ENCODE assay signal across 9 mouse cellular contexts in genomic region chr16:55887814-55888583, GRCm38 (mm10). TPM values are rescaled to one million over a fixed set of nuclear protein-coding genes. Genes with fewer than 3 reads are reported as not detected.
DNase-seq lines count a peak whose midpoint lies in the region; ATAC-seq and TF ChIP-seq lines count a peak whose summit lies in the region.
"Had no signal": no experiment of that assay in that cellular context is flagged by ENCODE, and none has a peak within 500 bp of the region (broad histone marks: within the 10 kb centered on the region; RNA-seq: fewer than 3 reads in every experiment).

No protein-coding gene starts in this region.

- H3K4me3 ChIP-seq in left cerebral cortex, adult 2 months = no peak overlapping the region
- H3K4me3 ChIP-seq in MEL (ENCODE audit: control insufficient read depth in 1 of 2, insufficient read depth in 1 of 2, low read depth in 2 of 2, low read length in 2 of 2) = no peak overlapping the region
- H3K4me3 ChIP-seq in forebrain, embryonic 15.5 days = no peak overlapping the region
- no peak overlapping the region for H3K4me3 ChIP-seq in heart, embryonic 12.5 days
- no peak overlapping the region for H3K4me3 ChIP-seq in limb, embryonic 10.5 days

- TF ChIP-seq EP300 in MEL (IDR thresholded peaks at IDR 0.05; ENCODE audit: low read depth in 1 of 2, low read length in 2 of 2) = no peak

- H3K4me2 ChIP-seq in forebrain, embryonic 15.5 days (replicated peaks) = no peak overlapping the region
- H3K4me2 ChIP-seq in heart, embryonic 12.5 days = no peak overlapping the region

- DNase-seq in left cerebral cortex, adult 2 months (ENCODE audit: extremely low spot score in 1 of 2, low spot score in 2 of 2) = no peak
- no peak for DNase-seq in left cerebral cortex, adult 11 months (ENCODE audit: low spot score)
- peak; percentile 50 for DNase-seq in MEL (ENCODE audit: low read depth, low spot score)
- no peak for DNase-seq in urinary bladder, adult 18-20 months (ENCODE audit: low spot score in 2 of 2)
- DNase-seq in limb, embryonic 10.5 days (ENCODE audit: low spot score) = no peak
- DNase-seq: kidney, postnatal 14 days had no signal

- no peaks in the 10 kb centered on the region for H3K9me3 ChIP-seq in MEL (replicated peaks; ENCODE audit: insufficient read depth, low read length)
- no peaks in the 10 kb centered on the region for H3K9me3 ChIP-seq in forebrain, embryonic 15.5 days
- H3K9me3 ChIP-seq in heart, embryonic 12.5 days (replicated peaks) = no peaks in the 10 kb centered on the region
- no peaks in the 10 kb centered on the region for H3K9me3 ChIP-seq in limb, embryonic 10.5 days (replicated peaks)

- intact Hi-C loops in left cerebral cortex, adult 2 months (cut with DNase I) = no loop called here

- H3K4me1 ChIP-seq in MEL (ENCODE audit: control insufficient read depth in 1 of 2, insufficient read depth in 2 of 2, low read length in 2 of 2) = peaks cover 7 to 16% of the 10 kb centered on the region in 2 experiments
- H3K4me1 ChIP-seq in forebrain, embryonic 15.5 days = no peaks in the 10 kb centered on the region
- H3K4me1 ChIP-seq in heart, embryonic 12.5 days (replicated peaks) = peaks cover 5% of the 10 kb centered on the region
- H3K4me1 ChIP-seq in limb, embryonic 10.5 days = no peaks in the 10 kb centered on the region

- H3K9ac ChIP-seq in MEL (ENCODE audit: control insufficient read depth, low read depth, low read length, poor library complexity, severe bottlenecking) = no peak overlapping the region
- no peak overlapping the region for H3K9ac ChIP-seq in forebrain, embryonic 15.5 days (replicated peaks)
- H3K9ac ChIP-seq in heart, embryonic 12.5 days = no peak overlapping the region

- TF ChIP-seq POLR2A in MEL (IDR thresholded peaks at IDR 0.05; ENCODE audit: control insufficient read depth in 1 of 2, insufficient read depth in 1 of 2, low read depth in 1 of 2, low read length in 2 of 2, poor library complexity in 1 of 2) = no peak

- peak; percentile 17 for TF ChIP-seq RAD21 in MEL (IDR thresholded peaks at IDR 0.05; ENCODE audit: low read depth, low read length)

- WGBS in forebrain, embryonic 15.5 days = 69% methylated on average over 7 of the region's 7 CpGs
- WGBS in heart, embryonic 12.5 days = 60% methylated on average over 7 of the region's 7 CpGs
- 65% methylated on average over 7 of the region's 7 CpGs for WGBS in limb, embryonic 10.5 days

- TF ChIP-seq CTCF in left cerebral cortex, adult 2 months (IDR thresholded peaks at IDR 0.05) = peak; percentile 53
- peak; percentile 46 to 64 (median 62) for TF ChIP-seq CTCF in MEL (IDR thresholded peaks at IDR 0.05 in 2 of 3, conservative IDR thresholded peaks at IDR 0.05 in 1 of 3; ENCODE audit: control insufficient read depth in 1 of 3, insufficient read depth in 1 of 3, low read depth in 2 of 3, low read length in 3 of 3, poor library complexity in 1 of 3, severe bottlenecking in 1 of 3)

- H3K27ac ChIP-seq in left cerebral cortex, adult 2 months = no peak overlapping the region
- no peak overlapping the region for H3K27ac ChIP-seq in MEL (ENCODE audit: control insufficient read depth, low read depth, low read length)
- no peak overlapping the region for H3K27ac ChIP-seq in forebrain, embryonic 15.5 days (replicated peaks)
- no peak overlapping the region for H3K27ac ChIP-seq in heart, embryonic 12.5 days (ENCODE audit: poor library complexity, severe bottlenecking)
- no peak overlapping the region for H3K27ac ChIP-seq in limb, embryonic 10.5 days

- peaks cover 0 to 17% of the 10 kb centered on the region in 2 experiments; a peak in 3 of 4 replicates for H3K36me3 ChIP-seq in MEL (ENCODE audit: control insufficient read depth in 1 of 2, insufficient read depth in 2 of 2, low read length in 2 of 2)
- peaks cover 18% of the 10 kb centered on the region for H3K36me3 ChIP-seq in forebrain, embryonic 15.5 days
- peaks cover 8% of the 10 kb centered on the region for H3K36me3 ChIP-seq in heart, embryonic 12.5 days
- H3K36me3 ChIP-seq in limb, embryonic 10.5 days = peaks cover 22% of the 10 kb centered on the region

- peak; percentile 55 for ATAC-seq in forebrain, embryonic 15.5 days (replicated peaks)
- ATAC-seq in neutrophil, adult 5-6 weeks (ENCODE audit: extremely low read depth, insufficient number of reproducible peaks, low FRiP score, poor library complexity, severe bottlenecking) = peak; percentile 76
- ATAC-seq in heart, embryonic 12.5 days (ENCODE audit: insufficient number of reproducible peaks, low FRiP score) = no peak

- H3K79me2 ChIP-seq in MEL (ENCODE audit: control insufficient read depth, insufficient read depth, low read length, poor library complexity) = no peaks in the 10 kb centered on the region

- H3K27me3 ChIP-seq in MEL (ENCODE audit: control insufficient read depth in 1 of 2, insufficient read depth in 2 of 2, low read length in 2 of 2) = no peaks in the 10 kb centered on the region
- H3K27me3 ChIP-seq in forebrain, embryonic 15.5 days = no peaks in the 10 kb centered on the region
- no peaks in the 10 kb centered on the region for H3K27me3 ChIP-seq in heart, embryonic 12.5 days (replicated peaks)
- no peaks in the 10 kb centered on the region for H3K27me3 ChIP-seq in limb, embryonic 10.5 days (ENCODE audit: low read depth, poor library complexity, severe bottlenecking)

TF ChIP-seq in MEL, 35 proteins besides CTCF, POLR2A, EP300 and RAD21:
- TF ChIP-seq SMC3 (IDR thresholded peaks at IDR 0.05; ENCODE audit: low read depth, low read length) = peak; percentile 62
- TF ChIP-seq MYC (IDR thresholded peaks at IDR 0.05; ENCODE audit: low read depth, low read length) = no peak
- TF ChIP-seq NELFE (IDR thresholded peaks at IDR 0.05; ENCODE audit: low read depth, low read length) = no peak
- TF ChIP-seq TBP (IDR thresholded peaks at IDR 0.05; ENCODE audit: low read depth, low read length) = no peak
- TF ChIP-seq CHD1 (IDR thresholded peaks at IDR 0.05; ENCODE audit: low read depth, low read length) = no peak
- TF ChIP-seq POLR2AphosphoS5 (IDR thresholded peaks at IDR 0.05; ENCODE audit: borderline replicate concordance, low read depth, low read length) = no peak

RNA-seq across cellular contexts. Expression of gene Nxpe3, which starts 7.1 kb away (rescaled TPM):
- 10 to 100 TPM in 1 of 2 experiments, 1 to 10 TPM in 1; 9.4 to 10.9 TPM for total RNA-seq in left cerebral cortex, adult 2 months (2021)
- 2.5 and 2.7 TPM in 2 replicates for total RNA-seq in MEL (2012; rRNA removed)
- polyA plus RNA-seq in MEL (2012; ENCODE audit: insufficient read depth in 1 of 2, insufficient read length in 2 of 2, low read depth in 1 of 2, low replicate concordance in 2 of 2, missing spikeins in 1 of 2) = 1 to 10 TPM in 1 of 2 experiments, not detected in 1; 4.3 TPM
- polyA plus RNA-seq in forebrain, embryonic 15.5 days (2015; fragmentation: Nextera tagmentation; extraction: Ambion mirVana) = 1.3 and 1.5 TPM in 2 replicates
- total RNA-seq in neutrophil, adult 5-6 weeks (2017) = 16.8 and 16.9 TPM in 2 replicates
- 0.66 and 0.74 TPM in 2 replicates for polyA plus RNA-seq in heart, embryonic 12.5 days (2016; fragmentation: Nextera tagmentation; extraction: Ambion mirVana)
- polyA plus RNA-seq in limb, embryonic 10.5 days (2016; fragmentation: Nextera tagmentation; extraction: Ambion mirVana) = 0.55 and 0.82 TPM in 2 replicates

RNA-seq across cellular contexts. Expression of gene Cep97, which starts 46.7 kb away (rescaled TPM):
- 10 to 100 TPM; 12.6 to 13.1 TPM for total RNA-seq in left cerebral cortex, adult 2 months (2021)
- 11.1 and 12.9 TPM in 2 replicates for total RNA-seq in MEL (2012; rRNA removed)
- polyA plus RNA-seq in MEL (2012; ENCODE audit: insufficient read depth in 1 of 2, insufficient read length in 2 of 2, low read depth in 1 of 2, low replicate concordance in 2 of 2, missing spikeins in 1 of 2) = 10 to 100 TPM in 1 of 2 experiments, not detected in 1; 10.7 TPM
- polyA plus RNA-seq in forebrain, embryonic 15.5 days (2015; fragmentation: Nextera tagmentation; extraction: Ambion mirVana) = 16.3 and 17.8 TPM in 2 replicates
- total RNA-seq in neutrophil, adult 5-6 weeks (2017) = 20.9 and 23.3 TPM in 2 replicates
- 9.8 and 9.9 TPM in 2 replicates for polyA plus RNA-seq in heart, embryonic 12.5 days (2016; fragmentation: Nextera tagmentation; extraction: Ambion mirVana)
- 14.2 and 15.6 TPM in 2 replicates for polyA plus RNA-seq in limb, embryonic 10.5 days (2016; fragmentation: Nextera tagmentation; extraction: Ambion mirVana)

RNA-seq across cellular contexts. Expression of gene Nfkbiz, which starts 49.3 kb away (rescaled TPM):
- total RNA-seq in left cerebral cortex, adult 2 months (2021) = 1 to 10 TPM; 4.8 to 5.3 TPM
- 1.3 and 1.4 TPM in 2 replicates for total RNA-seq in MEL (2012; rRNA removed)
- polyA plus RNA-seq in MEL (2012; ENCODE audit: insufficient read depth in 1 of 2, insufficient read length in 2 of 2, low read depth in 1 of 2, low replicate concordance in 2 of 2, missing spikeins in 1 of 2) = 1 to 10 TPM in 1 of 2 experiments, not detected in 1; 2.4 TPM
- polyA plus RNA-seq in forebrain, embryonic 15.5 days (2015; fragmentation: Nextera tagmentation; extraction: Ambion mirVana) = 1.2 and 1.4 TPM in 2 replicates
- total RNA-seq in neutrophil, adult 5-6 weeks (2017) = 138 and 154 TPM in 2 replicates
- polyA plus RNA-seq in heart, embryonic 12.5 days (2016; fragmentation: Nextera tagmentation; extraction: Ambion mirVana) = 3.1 and 3.3 TPM in 2 replicates
- 2.6 and 3.0 TPM in 2 replicates for polyA plus RNA-seq in limb, embryonic 10.5 days (2016; fragmentation: Nextera tagmentation; extraction: Ambion mirVana)
